Comparison of ENCODE assay signal across 16 mouse cellular contexts in genomic region chr19:57619088-57619487, GRCm38 (mm10).
"Had no signal": no experiment of that assay in that cellular context is flagged by ENCODE, and none has a peak within 500 bp of the region (broad histone marks: within the 10 kb centered on the region; RNA-seq: fewer than 3 reads in every experiment).

No protein-coding gene starts in this region.

- ATAC-seq: hindbrain, embryonic 16.5 days; inflammation-experienced regulatory T-cells, adult 6 months; intestine, embryonic 15.5 days; intestine, postnatal 0 days had no signal

- DNase-seq: gastrocnemius, postnatal 14 days; gastrocnemius, postnatal 36 days; heart, adult 18-20 months; heart, postnatal 10 days; heart, postnatal 4 days; kidney, adult 18-20 months; kidney, adult 8-10 months; kidney, postnatal 10 days; kidney, postnatal 36 days; layer of hippocampus, adult 9-11 months; layer of hippocampus, postnatal 36 days; left cerebral cortex, postnatal 4 days had no signal
